Mouse (Mus musculus) liver, embryonic 14 days (tissue): Measurements from ENCODE around the gene Vta1. TPM values are rescaled to one million over a fixed set of nuclear protein-coding genes. Genes with fewer than 3 reads are reported as not detected.

ENCODE experiments used
- polyA plus RNA-seq: library from polyadenylated mRNA; depleted of rRNA; stranded (reverse); fragments of >200 nt; gene quantifications from 2 replicates; pipeline ENCODE4 v1.2.3, GENCODE M21; 2012; rRNA removed

Gene Vta1
- 22.8 and 24.7 TPM in 2 replicates for polyA plus RNA-seq

GRCm38 (mm10) chr10:14705072-14706066, at the start of gene Vta1, which contains the start of gene Nmbr:
TSS of gene Vta1 (minus strand) at chr10:14705560.
TSS of gene Nmbr (plus strand) at chr10:14705591.

GRCm38 (mm10) chr10:14718114-14718513, 12.8 kb upstream of the Vta1 start, which contains the start of gene Gje1:
TSS of gene Gje1 (minus strand) at chr10:14718214.

Other genes with a start within 250 kb of the Vta1 start
- 0.50 and 0.61 TPM in 2 replicates for gene Adgrg6, start 159.9 kb downstream of the Vta1 start, polyA plus RNA-seq
- gene Nmbr, start within 50 bp of the Vta1 start, polyA plus RNA-seq, result 0.17 and 0.26 TPM in 2 replicates
- gene Gje1, start 12.7 kb upstream of the Vta1 start, polyA plus RNA-seq, result not detected in 2 replicates